17 mouse cellular contexts compared by ENCODE assay signal in the genomic region with DNA sequence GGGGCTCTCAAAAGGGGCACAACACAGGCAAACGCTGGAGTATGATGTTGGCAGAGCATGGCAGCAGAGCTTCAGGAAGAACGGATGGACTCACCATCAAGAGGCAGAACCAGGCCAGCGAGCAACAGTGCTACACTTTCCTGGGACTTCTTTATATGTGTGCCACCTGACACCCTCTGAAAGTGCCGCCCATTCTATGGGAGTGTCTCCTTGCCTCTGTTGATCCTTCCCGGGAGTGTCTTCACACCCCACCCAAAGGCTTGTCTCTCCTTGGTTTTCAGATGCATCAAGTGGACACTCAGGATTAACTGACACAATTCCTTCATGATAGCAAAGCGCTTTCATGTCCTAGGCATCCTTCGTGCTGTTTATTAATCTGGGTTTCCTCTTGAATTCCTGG.
"Had no signal": no experiment of that assay in that cellular context is flagged by ENCODE, and none has a peak within 500 bp of the region (broad histone marks: within the 10 kb centered on the region; RNA-seq: fewer than 3 reads in every experiment).

No protein-coding gene starts in this region.

- H3K4me2 ChIP-seq: lung, embryonic 15.5 days; midbrain, embryonic 11.5 days; midbrain, embryonic 13.5 days; midbrain, embryonic 15.5 days; neural tube, embryonic 12.5 days; stomach, embryonic 15.5 days had no signal

- H3K27me3 ChIP-seq: lung, embryonic 15.5 days; midbrain, embryonic 13.5 days; midbrain, embryonic 15.5 days; neural tube, embryonic 12.5 days; stomach, embryonic 15.5 days had no signal

- H3K36me3 ChIP-seq: lung, embryonic 15.5 days; midbrain, embryonic 13.5 days; midbrain, embryonic 15.5 days; neural tube, embryonic 12.5 days; stomach, embryonic 15.5 days had no signal

- H3K27ac ChIP-seq: lung, embryonic 15.5 days; macrophage; midbrain, embryonic 13.5 days; midbrain, embryonic 15.5 days; neural tube, embryonic 12.5 days; stomach, embryonic 15.5 days; stomach, postnatal 0 days had no signal

- DNase-seq: lung, adult 2 months; lung, postnatal 14 days; lung, postnatal 36 days; right cerebral cortex, postnatal 14 days; thymus, adult 2 months; thymus, postnatal 25 days; thymus, postnatal 4 days had no signal

- H3K4me3 ChIP-seq: lung, embryonic 15.5 days; megakaryocyte, embryonic 14.5 days; midbrain, embryonic 13.5 days; midbrain, embryonic 15.5 days; neural tube, embryonic 12.5 days; stomach, embryonic 15.5 days had no signal

- ATAC-seq: lung, postnatal 0 days; midbrain, embryonic 13.5 days; midbrain, embryonic 15.5 days had no signal

- H3K9ac ChIP-seq: lung, embryonic 15.5 days; midbrain, embryonic 13.5 days; midbrain, embryonic 15.5 days; neural tube, embryonic 12.5 days; stomach, embryonic 15.5 days had no signal

- H3K9me3 ChIP-seq: lung, embryonic 15.5 days; midbrain, embryonic 13.5 days; midbrain, embryonic 15.5 days; neural tube, embryonic 12.5 days; stomach, embryonic 15.5 days had no signal

- H3K4me1 ChIP-seq: lung, embryonic 15.5 days; megakaryocyte, embryonic 14.5 days; midbrain, embryonic 13.5 days; midbrain, embryonic 15.5 days; neural tube, embryonic 12.5 days; stomach, embryonic 15.5 days had no signal
